Mouse (Mus musculus) kidney, postnatal 10 days (tissue): ENCODE results near the gene Galnt10.
"Not testable (repeated sequence)": the region's sequence is repeated elsewhere in the genome, so short reads cannot be mapped to it uniquely, and the experiment has no call there.

ENCODE experiments used
- DNase-seq: peaks from one replicate; pipeline ENCODE4 v3.0.0; 2021; ENCODE audit warnings: mixed read lengths

Gene Galnt10

DNA sequence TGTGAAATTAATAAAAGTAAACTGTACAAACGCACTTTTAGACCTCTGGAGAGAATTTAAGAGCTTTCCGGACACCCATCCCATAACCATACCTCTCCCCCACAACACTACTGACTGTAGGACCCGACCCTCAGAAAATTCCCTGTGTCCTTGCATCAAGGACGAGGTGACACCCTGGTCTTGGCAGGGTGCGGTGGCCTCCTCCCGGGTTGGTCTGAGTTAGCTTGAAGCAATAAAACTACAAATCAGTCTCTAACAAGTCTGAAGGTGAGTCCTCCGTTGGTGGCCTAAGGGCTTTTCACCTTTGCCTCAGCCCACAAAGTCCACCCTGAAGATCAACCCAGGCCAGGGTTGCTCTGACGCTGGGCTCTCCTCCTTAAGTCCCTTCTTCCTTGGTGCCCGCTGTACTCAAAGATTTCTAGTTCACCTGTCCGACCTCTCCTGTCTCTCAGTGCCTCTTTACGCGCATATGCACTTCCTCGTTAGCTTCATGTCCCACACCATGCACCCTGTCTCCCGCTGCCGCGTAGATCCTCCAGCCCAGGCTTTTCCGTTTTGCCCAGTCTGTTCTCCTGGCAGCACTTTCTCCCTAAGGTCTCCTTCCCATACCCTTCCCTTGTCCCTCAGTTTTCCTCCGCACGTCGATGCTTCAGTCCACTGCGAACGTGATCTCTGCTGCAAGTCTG is 155.2 kb downstream of the Galnt10 start:
- DNase-seq: peak; percentile 25

DNA sequence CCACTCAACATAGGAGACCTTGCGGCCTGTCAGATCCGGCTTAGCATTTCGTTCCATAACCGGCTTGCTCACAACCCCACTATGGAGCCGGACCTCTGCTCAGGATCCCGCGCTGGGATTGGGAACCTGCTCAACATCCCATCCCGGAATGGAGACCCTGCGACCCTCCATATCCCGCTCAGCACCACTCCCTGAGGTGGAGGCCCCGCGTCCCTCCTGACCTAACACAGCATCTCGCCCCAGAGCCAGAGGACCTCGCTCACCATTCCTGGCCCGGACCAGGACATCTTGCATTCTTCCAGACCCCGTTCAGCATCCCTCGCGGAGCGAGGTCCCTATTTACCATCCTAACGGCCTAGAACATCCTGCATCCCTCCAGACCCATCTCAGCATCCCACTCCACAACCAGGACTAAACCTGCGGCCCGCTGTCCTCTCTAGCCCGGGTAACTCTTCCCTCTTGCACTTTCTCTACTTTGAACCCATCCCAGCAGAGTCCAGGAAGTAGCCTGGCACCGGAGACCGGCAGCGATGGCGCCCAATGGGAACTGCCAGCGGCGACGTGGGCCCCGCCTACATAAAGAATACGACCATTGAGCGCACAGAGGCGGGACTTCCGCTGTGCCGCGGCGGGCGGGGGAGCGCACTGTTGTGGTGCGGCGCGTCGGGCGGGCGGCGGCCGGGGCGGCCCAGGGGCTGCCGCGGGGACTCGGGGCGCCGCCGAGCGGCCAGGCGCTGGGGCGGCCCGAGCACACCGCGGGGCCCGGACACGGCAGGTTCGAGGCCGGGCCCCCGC is 155.9 kb downstream of the Galnt10 start, which contains the start of gene Sap30l:
TSS of gene Sap30l (plus strand) at position 667 of the 795 bp plus-strand sequence.
- peak; percentile 99 for DNase-seq

DNA sequence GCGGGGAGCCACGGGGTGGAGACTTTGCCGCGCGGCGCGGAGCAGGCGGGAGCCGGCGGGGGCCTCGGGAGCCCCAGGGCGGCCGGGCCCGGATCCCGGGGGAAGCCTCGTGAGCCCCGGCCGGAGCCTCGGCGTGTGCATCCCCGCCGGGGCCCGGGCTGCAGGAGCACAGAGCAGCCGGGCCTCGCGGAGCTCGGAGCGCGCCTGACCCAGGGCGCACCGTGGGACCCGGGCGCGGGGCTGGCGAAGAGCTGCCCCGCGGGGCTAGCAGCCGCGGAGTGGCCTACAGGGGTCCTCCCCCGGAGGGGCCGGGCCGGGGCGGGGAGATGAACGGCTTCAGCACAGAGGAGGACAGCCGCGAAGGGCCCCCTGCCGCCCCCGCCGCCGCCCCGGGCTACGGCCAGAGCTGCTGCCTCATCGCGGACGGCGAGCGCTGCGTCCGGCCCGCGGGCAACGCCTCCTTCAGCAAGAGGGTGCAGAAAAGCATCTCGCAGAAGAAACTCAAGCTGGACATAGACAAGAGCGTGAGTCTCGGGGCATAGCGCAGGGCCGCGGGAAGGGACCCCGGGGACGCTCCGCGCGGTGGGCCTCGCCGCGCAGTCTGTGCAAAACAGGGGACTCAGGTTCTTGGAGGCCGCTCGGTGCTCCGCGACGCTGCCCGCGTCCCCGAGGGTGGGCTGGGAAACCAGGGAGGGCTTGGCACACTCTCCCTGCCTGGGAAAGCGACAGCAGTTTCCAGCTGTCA is 156.7 kb downstream of the Galnt10 start:
- DNase-seq: peak; percentile 84

DNA sequence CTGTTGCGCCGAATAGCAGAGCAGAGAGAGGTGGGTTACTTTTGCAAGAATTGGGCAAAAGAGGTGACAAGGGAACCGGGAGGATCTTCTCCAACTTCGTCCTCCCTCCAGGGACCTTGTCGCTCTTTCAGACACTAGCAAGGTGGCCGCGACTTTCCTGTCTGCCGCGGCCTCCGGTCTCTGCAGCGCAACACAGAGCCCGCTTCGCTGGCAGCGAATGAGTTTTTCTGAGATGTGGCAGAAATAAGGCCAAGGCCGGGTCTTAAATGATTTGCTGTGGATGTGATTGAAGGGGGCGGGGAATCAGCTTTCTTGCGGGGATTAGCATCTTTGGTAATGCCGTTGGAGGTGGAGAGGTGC is 157.2 kb downstream of the Galnt10 start:
- DNase-seq: peak; percentile 35

DNA sequence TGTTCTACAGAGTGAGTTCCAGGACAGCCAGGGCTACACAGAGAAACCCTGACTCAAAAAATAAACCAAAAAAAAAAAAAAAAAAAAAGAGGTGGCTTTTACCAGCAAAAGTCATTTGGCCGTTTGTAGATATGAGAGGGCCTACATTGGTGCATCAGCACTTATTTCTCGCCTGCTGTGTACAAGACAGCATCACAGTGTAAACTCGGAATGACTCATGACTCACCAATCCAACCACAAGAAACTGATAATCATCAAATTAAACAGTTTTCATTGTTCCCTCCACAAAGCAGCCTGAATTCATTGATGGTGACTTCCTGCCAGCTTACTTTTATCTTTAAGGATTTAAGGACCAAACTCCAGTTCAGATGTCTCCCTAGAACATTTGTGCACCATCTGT is 159.8 kb downstream of the Galnt10 start:
- no peak for DNase-seq

DNA sequence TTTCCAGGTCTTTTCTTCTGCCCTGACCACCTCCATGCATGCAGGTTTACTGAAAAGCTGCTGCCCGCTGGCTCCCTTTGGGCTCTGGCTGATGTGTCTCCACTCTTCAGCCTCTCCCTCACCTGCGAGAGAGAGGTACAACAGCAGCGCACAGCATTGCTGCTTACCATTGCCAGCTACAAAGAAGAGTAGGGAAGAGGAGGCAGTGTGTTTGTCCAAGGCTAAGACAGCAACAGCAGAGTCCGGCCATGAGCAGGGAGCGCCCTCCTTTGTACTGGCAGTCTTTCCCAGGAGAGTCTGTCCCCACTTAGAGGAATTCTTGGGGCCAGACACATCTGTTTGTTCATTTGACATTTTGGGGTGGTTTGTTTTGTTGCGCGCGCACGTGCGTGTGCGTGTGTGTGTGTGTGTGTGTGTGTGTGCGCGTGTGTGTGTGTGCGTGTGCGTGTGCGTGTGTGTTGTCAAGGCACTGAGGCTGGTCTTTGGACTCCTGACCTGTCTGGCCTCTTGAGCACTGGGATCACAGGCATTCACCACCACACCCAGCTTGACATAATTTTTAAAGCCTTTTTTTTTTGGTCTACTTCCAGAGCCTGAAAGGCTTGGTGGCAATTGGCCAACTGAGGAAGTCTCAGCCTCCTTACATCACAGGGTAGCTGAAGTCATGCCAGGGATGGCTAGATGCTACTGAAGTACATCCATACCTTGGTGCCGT is 163.9 kb downstream of the Galnt10 start:
- DNase-seq: no peak

DNA sequence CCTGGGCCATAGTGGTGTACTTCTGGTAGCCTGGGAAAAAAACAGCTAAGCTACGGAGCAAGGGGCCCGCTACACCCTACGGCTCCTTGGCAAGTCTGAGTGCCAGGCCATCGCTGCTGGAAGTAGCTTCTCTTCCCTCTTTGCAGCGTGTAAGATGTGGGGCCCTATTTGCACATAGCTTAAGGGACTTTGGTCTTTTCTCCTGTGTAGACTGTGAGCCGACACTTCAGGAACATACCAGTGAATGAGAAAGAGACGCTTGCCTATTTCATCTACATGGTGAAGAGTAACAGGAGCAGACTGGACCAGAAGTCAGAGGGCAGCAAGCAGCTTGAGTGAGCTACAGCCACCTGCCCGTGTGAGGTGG is 164.5 kb downstream of the Galnt10 start:
- no peak for DNase-seq

DNA sequence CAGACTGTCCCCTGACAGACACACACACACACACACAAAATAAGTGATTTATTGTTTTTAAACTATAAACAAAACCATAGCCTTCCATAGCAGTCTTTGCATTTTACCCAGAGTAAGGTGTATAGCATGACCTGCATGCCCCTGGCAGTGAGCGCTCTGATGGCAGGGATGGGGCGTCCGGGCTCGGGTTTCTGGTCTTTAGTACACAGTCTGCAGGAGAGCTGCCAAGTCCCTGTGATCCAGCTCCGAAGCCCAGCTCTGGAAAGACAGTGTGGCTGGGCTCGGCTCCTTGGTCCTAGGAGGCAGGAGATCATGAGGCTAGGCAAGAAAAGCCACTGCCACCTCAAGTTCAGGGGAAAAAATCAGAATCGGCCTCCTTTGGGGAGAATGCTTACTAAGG is 165.8 kb downstream of the Galnt10 start:
- DNase-seq: no peak

DNA sequence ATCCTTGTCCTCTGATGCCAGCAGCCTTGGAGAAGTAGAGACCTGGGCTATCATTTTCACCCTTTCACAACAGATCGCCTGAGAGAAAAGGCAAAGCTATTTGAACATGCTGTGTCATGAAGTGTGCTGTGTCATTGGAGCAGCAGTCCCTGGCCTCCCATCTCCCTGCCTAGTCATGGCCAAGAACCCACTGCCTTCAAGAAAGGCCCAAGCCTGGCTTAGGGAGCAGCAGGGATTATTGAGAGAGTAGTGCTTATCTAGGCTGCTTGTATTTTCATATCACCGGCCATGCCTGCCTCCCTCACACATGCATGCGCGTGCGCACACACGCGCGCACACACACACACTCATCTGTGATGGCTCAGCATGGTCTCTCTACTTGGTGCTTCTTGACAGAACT is 167.0 kb downstream of the Galnt10 start:
- no peak for DNase-seq

DNA sequence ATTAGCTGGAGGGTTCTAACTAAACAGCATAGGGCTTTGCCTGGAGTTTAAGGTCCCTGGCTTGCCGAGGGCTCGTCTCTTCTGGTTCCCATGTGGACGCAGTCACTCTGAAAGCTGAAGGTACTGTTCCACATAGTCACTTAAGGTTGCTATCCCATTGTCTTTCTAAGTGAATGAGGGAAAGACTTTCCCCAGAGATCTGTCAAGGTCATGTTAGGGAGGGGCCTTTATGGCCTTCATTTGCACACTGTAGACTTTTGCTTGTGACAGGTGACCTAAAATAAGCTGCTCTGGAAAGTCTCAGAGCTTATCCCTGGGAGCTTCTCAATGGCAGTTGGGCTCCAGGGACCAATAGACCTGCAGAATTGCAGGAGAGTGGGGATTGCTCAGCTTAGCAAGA is 168.4 kb downstream of the Galnt10 start:
- DNase-seq: no peak

DNA sequence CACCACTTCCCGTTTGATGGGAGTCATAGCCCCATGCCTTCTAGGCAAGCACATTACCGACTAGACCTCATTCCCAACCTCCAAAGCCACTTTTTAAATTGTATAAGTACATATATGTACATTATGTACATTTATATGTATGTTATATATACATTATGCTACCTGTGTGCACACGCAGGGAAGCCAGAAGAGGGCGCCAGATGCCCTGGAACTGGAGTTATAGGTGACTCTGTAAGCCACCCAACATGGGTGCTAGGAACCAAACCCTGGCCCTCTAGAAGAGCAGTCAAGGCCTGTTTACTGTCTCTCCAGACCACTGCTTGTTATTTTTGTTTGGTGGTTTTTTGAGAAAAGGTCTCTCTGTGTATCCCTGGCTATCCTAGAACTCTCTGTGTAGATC is 172.9 kb downstream of the Galnt10 start:
- DNase-seq: no peak

DNA sequence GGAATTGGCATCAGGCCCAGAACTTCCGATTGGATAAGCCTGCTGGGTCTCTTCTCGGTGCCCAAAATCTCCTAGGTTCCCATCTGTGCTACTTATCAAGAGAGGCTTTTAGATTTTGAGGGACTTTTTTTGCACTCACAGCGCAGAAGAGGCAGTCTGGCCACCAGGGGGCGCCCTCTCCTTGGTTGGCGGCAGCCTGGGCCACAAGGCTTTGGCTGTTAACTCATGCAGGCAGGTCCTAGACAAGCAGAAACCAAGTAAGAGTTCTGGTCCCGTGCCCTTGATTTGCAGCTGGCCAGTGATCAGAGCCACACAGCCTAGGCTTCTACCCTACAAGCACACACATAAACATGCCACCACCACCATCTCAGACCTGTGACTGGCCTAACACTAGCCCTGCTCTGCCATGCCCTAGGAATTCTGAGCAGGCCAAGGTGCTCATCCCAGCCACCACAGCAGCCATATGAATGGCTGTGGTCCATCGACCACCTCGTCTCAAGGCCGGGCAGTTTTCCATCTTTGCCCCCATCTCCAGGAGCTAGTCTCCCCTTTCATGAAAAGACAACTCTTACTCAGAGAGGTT is 174.8 kb downstream of the Galnt10 start:
- peak; percentile 92 for DNase-seq

DNA sequence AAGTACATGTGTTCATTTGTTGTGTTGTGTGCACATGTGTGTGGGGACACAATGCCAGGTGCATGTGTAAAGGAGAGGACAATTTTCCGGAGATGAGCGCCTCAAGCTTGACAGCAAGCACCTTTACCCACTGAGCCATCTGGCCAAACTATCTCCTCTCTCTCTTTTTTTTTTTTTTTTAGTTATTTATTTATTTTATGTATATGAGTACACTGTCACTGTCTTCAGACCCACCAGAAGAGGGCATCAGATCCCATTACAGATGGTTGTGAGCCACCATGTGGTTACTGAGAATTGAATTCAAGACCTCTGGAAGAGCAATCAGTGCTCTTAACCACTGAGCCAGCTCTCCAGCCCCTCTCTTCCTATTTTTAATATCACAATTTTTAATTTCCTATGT is 177.9 kb downstream of the Galnt10 start:
- DNase-seq: not testable (repeated sequence)

DNA sequence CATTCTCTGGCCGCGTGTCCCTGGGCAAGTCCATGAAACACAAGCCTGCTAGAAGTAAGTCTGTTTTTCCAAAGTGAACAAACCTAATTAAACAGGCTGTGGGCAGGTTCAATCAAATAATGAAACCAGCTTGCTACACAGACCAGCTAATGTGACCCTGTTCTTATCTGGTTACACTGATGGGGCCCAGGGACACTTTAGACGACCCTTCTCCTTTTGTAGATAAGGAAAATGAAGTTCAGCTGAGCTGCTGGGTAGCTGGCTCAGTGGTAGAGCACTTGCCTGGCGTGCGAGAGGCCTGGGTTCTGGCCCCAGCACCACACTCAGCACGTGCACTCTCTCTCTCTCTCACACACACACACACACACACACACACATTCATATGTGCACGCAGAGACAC is 178.5 kb downstream of the Galnt10 start:
- no peak for DNase-seq

DNA sequence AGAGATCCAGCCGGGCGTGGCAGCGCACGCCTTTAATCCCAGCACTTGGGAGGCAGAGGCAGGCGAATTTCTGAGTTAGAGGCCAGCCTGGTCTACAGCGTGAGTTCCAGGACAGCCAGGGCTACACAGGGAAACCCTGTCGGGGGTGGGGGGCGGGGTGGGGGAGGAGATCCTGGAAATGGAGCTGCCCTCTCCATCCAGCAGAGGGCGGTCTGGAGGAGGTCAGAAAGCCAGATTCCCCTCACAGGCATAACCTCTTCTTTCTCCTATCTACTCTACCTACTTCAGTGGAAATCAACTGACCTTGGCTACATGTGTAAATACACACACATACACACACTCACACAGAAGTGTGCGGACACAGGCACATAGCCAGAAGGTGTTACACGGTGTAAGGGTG is 180.0 kb downstream of the Galnt10 start:
- DNase-seq: not testable (repeated sequence)

DNA sequence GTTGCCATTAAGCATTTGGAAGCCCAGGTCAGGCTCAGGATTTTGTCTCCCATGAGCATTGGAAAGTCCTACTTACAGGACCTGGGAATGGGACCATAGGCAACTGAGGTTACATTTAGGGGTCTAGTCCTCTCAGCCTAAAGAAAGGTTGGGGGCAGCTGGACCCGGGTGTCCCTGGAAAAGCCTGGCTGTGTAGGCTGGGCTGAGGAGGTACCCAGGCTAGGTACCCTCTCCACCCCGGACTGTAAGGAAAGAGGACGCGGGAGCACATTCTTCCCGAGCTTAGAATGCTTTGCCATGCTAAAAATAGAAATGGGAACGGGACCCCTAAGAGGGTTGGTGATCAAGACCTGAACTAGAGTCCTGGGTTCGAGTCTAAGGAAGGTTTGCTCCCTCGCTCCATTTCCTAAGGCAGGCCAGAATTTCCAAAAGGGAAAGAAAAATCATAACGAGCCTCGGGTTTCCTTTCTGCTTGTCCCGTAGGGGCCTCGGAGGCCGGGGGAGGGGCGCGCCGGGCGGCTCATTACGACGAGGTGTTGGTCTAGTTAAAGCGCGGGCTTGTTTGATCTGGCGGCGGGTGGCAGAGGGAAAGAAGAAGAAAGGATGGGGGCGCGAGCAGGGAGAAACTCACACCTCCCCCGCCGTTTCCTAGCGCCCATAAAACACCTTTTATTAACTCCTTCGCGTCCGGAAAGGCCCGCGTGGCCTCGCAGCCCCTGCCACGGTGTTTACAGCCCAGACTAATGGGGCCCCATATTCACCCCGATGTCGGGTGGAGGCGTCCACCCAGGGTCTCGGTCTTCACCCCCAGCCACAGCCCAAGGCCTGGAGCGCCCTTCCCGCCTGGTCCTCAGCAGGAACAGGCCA is 182.0 kb downstream of the Galnt10 start:
- DNase-seq: peak; percentile 41

DNA sequence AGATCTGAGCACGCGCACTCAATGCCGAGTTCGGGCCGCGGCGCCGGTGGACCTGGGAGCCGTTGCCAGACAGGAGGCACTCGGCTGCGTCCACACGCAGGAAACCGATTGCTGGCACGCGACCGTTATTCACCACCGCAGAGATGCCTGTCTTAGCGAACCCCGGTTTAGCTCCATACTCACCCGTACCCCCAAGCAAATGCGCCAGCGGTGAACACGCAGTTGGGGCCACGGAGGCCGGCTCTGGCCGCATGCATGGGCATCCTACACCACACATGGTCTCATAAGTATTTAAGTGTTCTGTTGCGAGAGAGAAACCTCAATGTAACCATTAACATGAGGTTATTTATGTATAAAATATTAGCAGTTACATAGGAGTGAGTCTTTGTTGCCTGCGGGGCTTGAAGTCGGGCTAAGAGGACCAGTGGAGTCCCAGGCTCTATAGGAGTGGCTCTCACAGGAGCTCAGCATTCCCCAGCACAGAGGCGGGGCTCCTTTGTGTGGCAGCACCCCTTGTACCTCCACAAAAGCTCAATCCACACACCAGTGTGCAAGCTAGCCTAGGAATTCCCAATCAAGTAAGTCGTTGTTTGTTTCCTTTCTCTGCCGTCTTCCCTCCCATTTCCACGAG is 182.8 kb downstream of the Galnt10 start:
- DNase-seq: peak; percentile 44

DNA sequence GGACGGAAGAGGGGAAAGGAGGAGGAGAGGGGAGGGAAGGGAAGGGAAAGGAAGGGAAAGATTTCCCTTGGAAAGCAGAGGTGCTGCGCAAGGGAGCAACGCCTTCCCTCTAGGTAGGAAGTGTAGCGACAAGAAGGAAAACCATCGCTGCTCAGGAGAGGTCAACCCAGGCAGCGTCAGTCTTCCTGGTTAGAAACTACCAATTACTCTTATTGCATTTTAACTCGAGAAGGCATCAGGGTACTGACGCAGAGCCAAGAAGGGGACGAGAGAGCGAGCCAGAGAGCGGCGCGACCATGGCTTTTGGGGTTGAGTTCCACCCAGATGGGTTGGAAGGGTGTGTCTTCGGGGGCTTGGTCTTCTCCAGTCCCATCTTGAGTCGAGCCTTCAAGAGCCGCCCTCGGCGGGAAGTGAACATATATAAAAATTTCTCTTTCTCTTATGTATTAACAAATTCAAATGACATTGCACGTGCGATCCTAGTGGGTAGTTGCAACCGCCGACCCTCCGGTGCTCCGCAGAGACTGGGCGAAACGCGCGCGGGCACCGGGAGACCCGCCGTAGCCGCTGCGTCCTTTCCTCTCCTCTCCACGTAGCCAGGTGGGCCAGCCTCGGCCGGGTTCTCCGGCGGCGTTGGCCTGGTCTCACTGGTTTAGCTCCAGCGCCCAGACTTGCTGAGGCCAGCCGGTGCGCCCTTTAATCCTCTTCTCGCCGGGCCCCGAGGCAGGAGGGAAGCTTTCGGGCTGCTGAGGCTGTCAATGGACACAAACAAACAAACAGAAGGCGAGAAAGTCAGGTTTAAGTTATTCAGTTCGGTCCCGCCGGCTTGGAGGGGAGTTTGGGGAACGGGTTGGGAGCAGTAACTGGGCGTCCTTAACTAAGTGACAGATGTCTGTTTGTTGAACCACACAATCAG is 184.0 kb downstream of the Galnt10 start:
- peak; percentile 24 for DNase-seq

DNA sequence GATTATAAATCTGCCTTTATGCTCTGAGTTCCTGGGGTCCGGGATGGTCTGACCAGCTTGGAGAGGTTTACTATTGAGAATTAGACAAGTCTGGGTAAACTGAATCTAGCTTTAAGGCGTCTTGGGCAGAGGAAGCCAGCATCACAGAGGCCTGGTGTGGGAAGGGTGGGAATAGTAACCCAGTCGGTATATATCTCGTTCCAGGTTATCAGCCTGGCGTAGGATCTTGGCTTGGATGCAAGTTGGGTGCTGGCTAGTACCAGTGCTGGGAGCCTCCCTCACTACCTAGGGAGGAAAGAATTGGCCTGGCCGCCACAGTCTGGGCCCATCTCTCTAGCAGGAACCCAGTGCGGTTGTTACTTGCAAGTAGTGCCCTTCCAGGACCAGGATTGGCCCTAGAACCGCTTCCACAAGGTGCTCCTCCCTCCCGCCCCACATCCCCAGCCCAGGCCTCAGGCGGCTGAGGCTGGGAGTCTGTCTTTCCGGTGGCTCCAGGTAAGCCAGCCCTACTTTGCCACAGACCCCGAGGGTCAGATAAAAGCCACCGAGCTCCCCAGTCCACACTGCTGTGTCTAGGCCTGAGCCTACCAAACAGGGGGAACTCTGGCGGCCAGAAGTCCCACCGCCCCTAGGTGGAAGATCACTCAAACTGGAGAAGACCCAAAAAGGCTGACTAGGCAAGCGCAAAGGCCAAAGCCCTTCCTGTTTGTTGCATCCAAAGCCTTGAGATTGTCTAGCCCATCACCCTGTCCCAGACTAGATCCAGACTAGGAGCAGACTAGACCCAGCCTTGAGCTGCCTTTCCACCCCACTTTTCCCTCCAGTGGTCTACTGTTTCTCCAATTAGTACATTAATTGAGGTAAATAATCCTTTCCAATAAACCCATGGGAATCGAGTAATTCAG is 184.9 kb downstream of the Galnt10 start:
- no peak for DNase-seq
